Mouse (Mus musculus) heart, embryonic 12.5 days (tissue): ENCODE results near the gene Sik1. TPM values are rescaled to one million over a fixed set of nuclear protein-coding genes. Genes with fewer than 3 reads are reported as not detected.

ENCODE experiments used
- ATAC-seq: fragments of 200-750 bp; cut with Nextera tagmentation; 2 replicates; pipeline ENCODE4 v1.8.0; 2017; ENCODE audit warnings: moderate TSS enrichment, moderate library complexity; ENCODE audit not compliant: insufficient number of reproducible peaks, low FRiP score
- H3K27ac ChIP-seq: fragments of 300-500 bp; sonication (generic); 2 replicates; pipeline ENCODE4 v1.5.1; 2016; ENCODE audit warnings: mild to moderate bottlenecking, moderate library complexity; ENCODE audit not compliant: poor library complexity, severe bottlenecking
- H3K27me3 ChIP-seq: fragments of 300-500 bp; sonication (generic); replicated peaks from 2 replicates; pipeline ENCODE4 v1.6.1; 2016; ENCODE audit warnings: mild to moderate bottlenecking, moderate library complexity
- H3K36me3 ChIP-seq: fragments of 300-500 bp; sonication (generic); 2 replicates; pipeline ENCODE4 v1.6.1; 2016; ENCODE audit warnings: mild to moderate bottlenecking, moderate library complexity
- H3K4me1 ChIP-seq: fragments of 300-500 bp; sonication (generic); replicated peaks from 2 replicates; pipeline ENCODE4 v1.6.1; 2016; ENCODE audit warnings: mild to moderate bottlenecking
- H3K4me2 ChIP-seq: fragments of 300-500 bp; sonication (generic); 2 replicates; pipeline ENCODE4 v1.6.1; 2016; ENCODE audit warnings: mild to moderate bottlenecking, moderate library complexity
- H3K4me3 ChIP-seq: fragments of 300-500 bp; sonication (generic); 2 replicates; pipeline ENCODE4 v1.5.1; 2016; ENCODE audit warnings: mild to moderate bottlenecking
- H3K9ac ChIP-seq: fragments of 300-500 bp; sonication (generic); 2 replicates; pipeline ENCODE4 v1.6.1; 2016; ENCODE audit warnings: mild to moderate bottlenecking, moderate library complexity
- H3K9me3 ChIP-seq: fragments of 300-500 bp; sonication (generic); replicated peaks from 2 replicates; pipeline ENCODE4 v1.6.1; 2016; ENCODE audit warnings: mild to moderate bottlenecking, moderate library complexity
- WGBS: fragments of 180-500 bp; shearing (Covaris S2); methylation state at CpG from one replicate; pipeline ENCODE4 v1.1.7; 2016; 5-methylcytosine and 5-hydroxymethylcytosine counted together
- polyA plus RNA-seq: library from polyadenylated mRNA; unstranded; fragments of >200 nt; fragmentation: Nextera tagmentation; extraction: Ambion mirVana; gene quantifications from 2 replicates; pipeline ENCODE4 v1.2.1, GENCODE M21; 2016

Sik1 gene
- polyA plus RNA-seq, 1 experiment from 2014 or later, result 24.3 TPM

GRCm38 (mm10) chr17:31853448-31854188, 2.0 kb downstream of the Sik1 start:
- H3K27ac ChIP-seq, result peak overlapping the region; percentile 36; the same call in 1 of the 2 replicates
- peak overlapping the region; percentile 61 for H3K4me2 ChIP-seq
- peak overlapping the region; percentile 55 for H3K9ac ChIP-seq
- no peaks in the 10 kb centered on the region for H3K9me3 ChIP-seq
- peaks cover 40% of the 10 kb centered on the region for H3K4me1 ChIP-seq
- H3K27me3 ChIP-seq, result no peaks in the 10 kb centered on the region
- H3K4me3 ChIP-seq, result peak overlapping the region; percentile 40
- WGBS, result 21% methylated on average over 17 of the region's 17 CpGs
- ATAC-seq, result no peak
- peaks cover 31% of the 10 kb centered on the region for H3K36me3 ChIP-seq

- no peak for ATAC-seq
- Histone ChIP-seq H3K36me3 (peaks cover 38% of the 10 kb centered on the region), H3K4me3 (peak overlapping the region; percentile 40), H3K9ac (peak overlapping the region; percentile 55), H3K27ac (peak overlapping the region; percentile 36; the same call in 1 of the 2 replicates), H3K27me3 (no peaks in the 10 kb centered on the region), H3K4me1 (peaks cover 37% of the 10 kb centered on the region), H3K4me2 (peak overlapping the region; percentile 61), H3K9me3 (no peaks in the 10 kb centered on the region)
- WGBS, result 30% methylated on average over 12 of the region's 12 CpGs
Observed at GRCm38 (mm10) chr17:31852782-31853447, 2.7 kb downstream of the Sik1 start.

DNA sequence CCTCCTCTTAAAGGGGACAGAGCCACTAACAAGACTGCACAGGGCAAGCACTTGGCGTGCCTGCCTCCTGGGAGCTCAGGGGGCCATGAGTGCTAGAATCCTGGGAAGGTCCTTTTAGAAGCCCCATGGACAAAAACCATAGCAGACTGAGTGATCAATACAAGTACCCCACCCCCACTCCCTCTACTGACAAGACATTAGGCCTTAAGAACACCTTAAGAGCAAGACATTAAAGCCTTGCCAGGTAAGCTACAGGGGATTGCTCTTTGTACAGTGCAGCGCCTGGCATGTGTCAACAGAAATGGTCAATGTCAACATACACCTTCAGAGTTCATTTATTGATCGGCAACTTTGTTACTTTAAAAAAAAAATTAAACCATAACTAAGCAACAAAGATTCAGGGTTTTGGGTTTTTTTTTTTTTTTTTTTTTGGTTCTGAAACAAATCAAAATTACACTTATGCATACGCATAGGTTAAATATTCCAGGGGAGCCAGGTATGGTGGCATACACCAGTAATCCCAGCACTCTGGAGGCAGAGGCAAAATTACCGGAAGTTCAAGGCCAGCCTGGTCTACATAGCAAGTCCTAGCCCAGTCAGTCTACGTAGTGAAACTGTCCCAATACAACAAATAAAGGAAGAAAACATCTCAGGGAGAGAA, 3.7 kb downstream of the Sik1 start:
- Histone ChIP-seq H3K4me1 (peaks cover 27% of the 10 kb centered on the region), H3K27me3 (no peaks in the 10 kb centered on the region), H3K36me3 (peaks cover 48% of the 10 kb centered on the region), H3K4me2 (no peak overlapping the region), H3K9me3 (no peaks in the 10 kb centered on the region), H3K9ac (no peak overlapping the region), H3K4me3 (no peak overlapping the region), H3K27ac (no peak overlapping the region)
- no peak for ATAC-seq
- WGBS, result 85% methylated on average over 6 of the region's 6 CpGs

GRCm38 (mm10) chr17:31850457-31850980, 5.1 kb downstream of the Sik1 start:
- Histone ChIP-seq H3K27me3 (no peaks in the 10 kb centered on the region), H3K9me3 (no peaks in the 10 kb centered on the region), H3K36me3 (peaks cover 62% of the 10 kb centered on the region), H3K4me1 (peaks cover 22% of the 10 kb centered on the region), H3K4me2 (no peak overlapping the region), H3K4me3 (no peak overlapping the region), H3K27ac (no peak overlapping the region), H3K9ac (no peak overlapping the region)
- WGBS, result 90% methylated on average over 17 of the region's 17 CpGs
- ATAC-seq, result no peak

- H3K4me1 ChIP-seq, result peaks cover 10% of the 10 kb centered on the region
- no peak for ATAC-seq
- no peak overlapping the region for H3K27ac ChIP-seq
- H3K27me3 ChIP-seq, result no peaks in the 10 kb centered on the region
- H3K9me3 ChIP-seq, result no peaks in the 10 kb centered on the region
- H3K36me3 ChIP-seq, result peaks cover 80% of the 10 kb centered on the region
- 87% methylated on average over 13 of the region's 13 CpGs for WGBS
- no peak overlapping the region for H3K9ac ChIP-seq
- no peak overlapping the region for H3K4me2 ChIP-seq
- H3K4me3 ChIP-seq, result no peak overlapping the region
Observed at GRCm38 (mm10) chr17:31846970-31847369, 8.6 kb downstream of the Sik1 start.

GRCm38 (mm10) chr17:31846352-31846751, 9.3 kb downstream of the Sik1 start:
- no peak overlapping the region for H3K27ac ChIP-seq
- H3K9me3 ChIP-seq, result no peaks in the 10 kb centered on the region
- peaks cover 12% of the 10 kb centered on the region for H3K4me1 ChIP-seq
- no peak overlapping the region for H3K4me3 ChIP-seq
- H3K36me3 ChIP-seq, result peaks cover 76% of the 10 kb centered on the region
- WGBS, result 77% methylated on average over 9 of the region's 9 CpGs
- H3K4me2 ChIP-seq, result no peak overlapping the region
- no peaks in the 10 kb centered on the region for H3K27me3 ChIP-seq
- H3K9ac ChIP-seq, result no peak overlapping the region
- no peak for ATAC-seq

DNA sequence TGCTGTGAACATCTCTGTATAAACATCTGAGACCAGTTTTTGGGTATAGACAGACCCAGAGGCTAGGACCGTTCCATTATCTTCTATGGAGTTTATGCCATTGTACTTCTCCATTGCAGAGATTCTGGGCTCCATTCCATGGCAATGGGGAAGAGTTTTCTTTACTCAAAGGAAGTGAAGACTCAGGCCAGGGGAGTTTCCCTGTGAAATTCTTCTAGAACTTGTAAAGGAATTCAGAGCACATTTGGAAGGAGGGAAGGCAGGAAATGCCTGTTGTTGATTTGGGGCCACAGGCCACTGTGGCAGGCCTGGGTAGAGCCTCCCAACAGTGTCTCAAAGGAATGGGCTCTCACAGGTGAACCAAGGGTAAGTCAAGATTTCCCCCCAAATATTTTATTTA, 11.7 kb downstream of the Sik1 start:
- 58% methylated on average over 1 of the region's 1 CpGs for WGBS
- Histone ChIP-seq H3K27me3 (no peaks in the 10 kb centered on the region), H3K4me2 (no peak overlapping the region), H3K27ac (peak overlapping the region; percentile 45), H3K4me1 (peaks cover 15% of the 10 kb centered on the region), H3K36me3 (peaks cover 52% of the 10 kb centered on the region), H3K4me3 (no peak overlapping the region), H3K9me3 (no peaks in the 10 kb centered on the region), H3K9ac (no peak overlapping the region)
- no peak for ATAC-seq

- Histone ChIP-seq H3K27me3 (no peaks in the 10 kb centered on the region), H3K27ac (peak overlapping the region; percentile 45), H3K9ac (no peak overlapping the region), H3K4me2 (no peak overlapping the region), H3K4me3 (no peak overlapping the region), H3K36me3 (peaks cover 45% of the 10 kb centered on the region), H3K9me3 (no peaks in the 10 kb centered on the region), H3K4me1 (peaks cover 22% of the 10 kb centered on the region)
- WGBS, result 81% methylated on average over 12 of the region's 12 CpGs
- no peak for ATAC-seq
Observed at GRCm38 (mm10) chr17:31842930-31843822, 12.4 kb downstream of the Sik1 start.

- no peak for ATAC-seq
- no peaks in the 10 kb centered on the region for H3K27me3 ChIP-seq
- no peak overlapping the region for H3K9ac ChIP-seq
- no peaks in the 10 kb centered on the region for H3K9me3 ChIP-seq
- H3K4me2 ChIP-seq, result no peak overlapping the region
- no peak overlapping the region for H3K27ac ChIP-seq
- peaks cover 33% of the 10 kb centered on the region for H3K36me3 ChIP-seq
- WGBS, result 63% methylated on average over 18 of the region's 18 CpGs
- H3K4me1 ChIP-seq, result peaks cover 33% of the 10 kb centered on the region
- no peak overlapping the region for H3K4me3 ChIP-seq
Observed at GRCm38 (mm10) chr17:31841842-31842611, 13.6 kb downstream of the Sik1 start.

DNA sequence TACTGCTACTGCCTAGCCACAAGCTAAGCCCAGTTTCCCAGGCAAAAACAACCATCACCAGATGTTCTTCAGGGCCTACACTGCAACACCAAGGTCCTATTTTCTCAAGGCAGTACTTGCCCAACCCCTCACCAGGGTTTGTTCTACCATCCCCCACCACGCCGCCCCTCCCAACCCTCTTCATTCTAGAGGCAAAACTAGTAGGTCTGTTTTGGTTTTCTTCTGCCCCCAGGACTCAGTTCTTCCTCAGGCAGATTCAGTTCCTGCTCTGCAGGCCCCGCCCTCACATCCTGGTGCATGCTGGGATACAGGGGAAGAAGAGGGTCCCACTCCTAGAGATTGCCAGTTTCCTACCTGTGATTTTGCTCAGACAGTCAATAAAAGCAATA, 14.2 kb downstream of the Sik1 start:
- Histone ChIP-seq H3K4me3 (no peak overlapping the region), H3K4me2 (no peak overlapping the region), H3K4me1 (peaks cover 33% of the 10 kb centered on the region), H3K36me3 (peaks cover 27% of the 10 kb centered on the region), H3K9ac (no peak overlapping the region), H3K9me3 (no peaks in the 10 kb centered on the region), H3K27me3 (no peaks in the 10 kb centered on the region), H3K27ac (no peak overlapping the region)
- WGBS, result 71% methylated on average over 3 of the region's 3 CpGs
- ATAC-seq, result no peak
